Mouse (Mus musculus) CH12.LX (cell line): Measurements from ENCODE around the gene Bub1.

Experiments used
- EP300 ChIP-seq: IDR thresholded peaks from 2 replicates; pipeline ENCODE4 v1.6.1; 2011; ENCODE audit warnings: low read length, improper control_type of control experiment
- POLR2A ChIP-seq: IDR thresholded peaks from 2 replicates; pipeline ENCODE4 v1.6.1; 2011; ENCODE audit warnings: low read depth, mild to moderate bottlenecking, improper control_type of control experiment, low read length
- POLR2AphosphoS2 ChIP-seq: IDR thresholded peaks from 2 replicates; pipeline ENCODE4 v1.6.1; 2011; ENCODE audit warnings: low read depth, low read length, improper control_type of control experiment
- SMC3 ChIP-seq: IDR thresholded peaks from 2 replicates; pipeline ENCODE4 v1.6.1; 2011; ENCODE audit warnings: low read depth, low read length, improper control_type of control experiment
- TCF12 ChIP-seq: IDR thresholded peaks from 2 replicates; pipeline ENCODE4 v1.6.1; 2014; ENCODE audit warnings: low read depth, mild to moderate bottlenecking, inconsistent platforms, low read length, improper control_type of control experiment

GRCm38 (mm10) chr2:127778451-127778850 is 53.2 kb downstream of the Bub1 start:
- TF ChIP-seq POLR2A (no peak), EP300 (no peak), POLR2AphosphoS2 (no peak), TCF12 (no peak), SMC3 (no peak)
